Mouse (Mus musculus): ENCODE results near the gene Rsrp1.

DNA sequence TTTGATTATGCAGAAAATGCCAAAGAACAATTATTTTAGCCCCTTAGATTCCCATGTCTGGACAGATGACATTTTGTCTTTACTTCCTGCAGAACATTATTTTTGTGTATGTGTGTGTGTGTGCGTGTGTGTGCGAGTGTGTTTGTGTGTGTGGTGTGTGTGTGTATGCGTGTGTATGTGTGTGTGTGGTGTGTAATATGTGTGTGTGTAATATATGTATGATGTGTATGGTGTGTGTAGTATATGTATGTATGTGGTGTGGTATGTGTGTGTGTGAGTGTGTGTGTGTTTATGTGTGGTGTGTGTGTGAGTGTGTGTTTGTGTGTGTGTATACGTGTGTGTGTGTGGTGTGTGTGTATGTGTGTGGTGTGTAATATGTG, 52.5 kb downstream of the Rsrp1 start:
- TF ChIP-seq CTCF (IDR thresholded peaks at IDR 0.05) (no peak), EP300 (IDR thresholded peaks at IDR 0.05; ENCODE audit: insufficient read depth, low read depth, low read length) (no peak), POLR2A (IDR thresholded peaks at IDR 0.05; ENCODE audit: insufficient read depth, low read depth, low read length) (no peak)

All from heart, adult 2 months (tissue).